Mouse (Mus musculus) liver (tissue): ENCODE measurements around the gene Zfp592.
"Not testable (repeated sequence)": the region's sequence is repeated elsewhere in the genome, so short reads cannot be mapped to it uniquely, and the experiment has no call there.

Experiments
- DNase-seq: peaks from one replicate; pipeline ENCODE4 v3.0.0-alpha.2; 2020; ENCODE audit warnings: mixed read lengths

Gene Zfp592

DNA sequence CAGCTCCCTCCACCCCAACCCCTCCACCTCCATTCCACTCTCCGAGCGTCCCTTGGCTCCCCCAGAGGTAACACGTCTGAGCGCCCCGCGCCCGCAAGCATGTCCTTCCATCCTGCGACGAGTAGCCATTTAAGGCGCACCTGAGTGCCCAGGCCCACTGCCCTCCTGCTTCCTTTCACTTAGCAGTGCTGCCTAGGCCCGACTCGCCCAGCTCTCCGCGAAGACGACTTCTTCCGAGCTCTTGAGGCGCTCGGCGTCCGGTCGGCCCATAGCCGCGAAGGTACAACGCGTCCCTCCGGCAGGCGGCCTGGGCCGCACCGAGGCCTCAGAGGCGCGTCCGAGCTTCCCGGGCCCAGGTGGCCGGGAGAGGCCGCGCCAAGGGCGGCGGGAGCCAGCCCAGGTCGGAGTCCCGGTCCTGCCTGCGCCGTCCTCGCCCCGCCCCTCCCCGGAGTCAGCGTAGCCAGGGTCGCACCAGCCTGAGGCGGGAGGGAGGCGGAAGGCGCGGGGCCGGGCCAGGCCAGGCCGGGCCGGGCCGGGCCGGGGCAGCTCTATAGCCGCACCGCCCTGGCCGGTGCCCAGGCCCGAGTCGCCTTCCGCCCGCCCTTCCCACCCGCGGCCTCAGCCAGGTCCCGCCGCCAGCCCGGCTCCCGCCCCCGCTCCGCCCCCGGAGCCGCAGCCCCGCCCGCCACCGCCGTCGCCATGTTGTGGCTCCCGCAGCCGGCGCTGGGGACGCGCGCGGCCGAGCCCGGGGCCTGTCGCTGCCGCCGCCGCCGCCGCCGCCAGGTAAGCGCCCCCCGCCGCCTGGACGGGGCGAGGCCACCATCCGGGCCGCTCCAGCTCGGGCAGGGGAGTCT, at the start of gene Zfp592:
TSS of gene Zfp592 (plus strand) at position 702 of the 854 bp plus-strand sequence.
- peak; percentile 93 for DNase-seq

DNA sequence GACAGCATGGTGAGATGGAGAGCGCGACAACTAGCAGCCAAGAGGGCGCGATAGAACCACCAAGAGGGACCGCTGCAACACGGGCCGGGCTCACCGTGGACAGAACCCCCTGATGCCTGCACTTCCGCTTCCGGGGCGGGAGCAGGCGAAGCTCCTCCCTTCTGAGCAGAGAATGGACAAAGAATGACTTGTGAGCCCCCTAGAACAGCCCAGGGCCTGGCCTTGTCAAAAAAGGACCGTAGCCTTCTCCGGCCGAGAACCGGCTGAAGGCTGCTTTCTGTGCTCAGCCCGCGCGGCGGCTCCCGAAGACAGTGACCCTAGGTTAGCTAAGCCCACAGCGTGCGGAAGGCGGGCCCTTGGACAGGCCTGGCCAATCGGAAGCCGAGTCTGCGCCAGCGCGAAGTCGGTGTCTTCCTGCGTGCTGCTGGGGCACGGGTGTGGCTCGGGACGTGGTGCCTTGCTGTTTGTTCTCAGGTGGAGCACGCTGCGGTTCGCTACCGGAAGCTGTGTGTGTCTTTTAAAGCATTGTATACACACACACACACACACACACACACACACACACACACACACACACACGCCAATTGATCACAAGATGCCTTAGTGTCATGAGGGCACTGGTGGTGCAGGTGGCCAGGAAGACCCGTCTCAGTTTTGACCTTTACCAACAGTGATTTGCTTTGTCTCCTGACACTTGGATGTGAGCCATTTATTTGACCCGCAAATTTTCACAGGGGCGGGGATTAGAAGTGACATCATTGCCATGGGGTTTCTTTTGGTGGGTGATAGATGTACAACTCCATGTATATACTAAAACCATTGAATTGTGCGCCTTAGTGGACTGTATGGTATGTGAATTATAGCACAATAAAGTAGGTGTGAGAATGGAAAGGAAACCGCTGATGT, 45.8 kb upstream of the Zfp592 start, which contains the start of gene Sec11a:
TSS of gene Sec11a (minus strand) at position 336 of the 906 bp plus-strand sequence.
- peak; percentile 94 for DNase-seq

DNA sequence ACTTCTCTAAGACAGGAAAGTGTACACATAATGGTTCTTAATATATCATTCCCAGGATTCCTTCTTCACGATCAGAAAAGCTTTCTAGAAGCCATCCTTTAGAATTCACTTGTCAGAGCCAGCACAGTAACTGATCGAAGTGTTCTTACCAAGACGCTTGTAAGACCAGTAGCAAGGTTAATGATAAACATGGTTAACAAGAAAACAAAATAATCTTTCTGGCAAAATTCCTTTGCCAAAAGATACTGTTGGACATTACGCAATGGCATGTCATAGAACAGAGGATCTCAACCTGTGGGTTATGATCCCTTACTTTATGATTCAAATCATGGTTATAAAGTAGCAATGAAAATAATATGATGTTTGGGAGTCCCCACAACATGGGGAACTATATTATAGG, 42.0 kb upstream of the Zfp592 start:
- DNase-seq: no peak

DNA sequence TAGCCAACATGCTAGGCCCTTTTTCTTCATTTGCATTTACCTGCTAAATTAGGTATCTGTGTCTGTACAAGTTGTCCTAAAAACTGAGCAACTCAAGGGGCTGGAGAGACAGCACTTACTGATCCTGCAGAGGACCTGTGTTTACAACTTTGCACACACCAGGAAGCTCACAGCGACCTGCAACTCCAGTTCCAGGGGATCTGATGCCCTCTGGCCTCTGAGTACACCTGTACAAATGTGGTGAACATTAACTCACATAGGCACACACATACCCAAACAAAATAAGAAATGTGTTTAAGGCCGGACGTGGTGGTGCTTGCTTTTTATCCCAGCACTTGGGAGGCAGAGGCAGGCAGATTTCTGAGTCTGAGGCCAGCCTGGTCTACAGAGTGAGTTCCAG, 41.3 kb upstream of the Zfp592 start:
- no peak for DNase-seq

DNA sequence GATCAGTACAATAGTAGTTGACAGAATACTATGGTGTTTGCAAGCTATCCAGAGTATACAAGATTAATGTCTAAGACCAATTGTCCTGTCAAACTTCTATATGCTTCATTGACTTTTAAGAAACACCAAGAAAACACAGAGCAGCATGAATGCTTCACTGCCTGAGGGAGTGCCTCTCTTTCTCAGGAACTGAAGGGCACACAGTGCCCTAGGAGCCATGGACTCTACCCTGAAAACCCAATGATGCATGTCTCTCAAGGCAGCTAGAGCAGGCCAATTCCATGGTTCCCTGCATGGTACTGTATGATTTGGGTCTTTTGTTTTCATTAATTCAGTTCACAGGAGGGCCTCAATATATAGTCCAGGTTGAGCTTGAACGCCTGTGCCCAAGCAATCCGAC, 39.2 kb upstream of the Zfp592 start:
- DNase-seq: no peak

DNA sequence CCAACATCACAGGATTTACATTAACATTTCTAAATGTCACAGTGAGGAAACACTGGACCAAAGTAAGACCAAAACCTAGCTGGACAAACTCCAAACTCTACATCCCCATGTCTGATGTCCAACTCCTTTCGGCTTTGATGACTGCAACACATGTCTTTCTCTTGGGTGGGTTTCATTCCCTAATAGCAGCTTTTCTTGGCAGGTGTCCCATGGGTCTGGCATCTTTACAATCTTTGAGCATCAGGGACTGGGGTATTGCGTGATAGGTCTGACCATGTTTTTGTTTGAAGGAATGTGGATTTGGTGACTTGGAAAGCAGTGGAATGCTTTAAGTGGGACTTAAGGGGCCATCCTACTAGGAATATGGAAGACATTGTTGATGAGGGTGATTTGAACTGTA, 36.6 kb upstream of the Zfp592 start:
- no peak for DNase-seq

DNA sequence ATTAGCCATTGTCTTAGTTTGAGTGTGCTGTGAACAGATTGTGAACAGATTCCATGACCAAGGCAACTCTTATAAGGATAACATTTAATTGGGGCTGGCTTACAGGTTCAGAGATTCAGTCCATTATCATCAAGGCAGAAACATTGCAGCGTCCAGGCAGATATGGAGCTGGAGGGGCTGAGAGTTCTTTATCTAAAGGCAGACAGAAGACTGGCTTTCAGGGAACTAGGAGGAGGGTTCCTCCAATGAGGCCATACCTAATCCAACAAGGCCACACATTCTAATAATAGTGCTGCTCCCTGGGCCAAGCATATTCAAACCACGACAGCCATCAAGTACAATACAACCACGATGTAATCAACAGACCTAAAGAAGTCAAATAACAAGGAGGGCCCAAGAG, 34.5 kb upstream of the Zfp592 start:
- no peak for DNase-seq

DNA sequence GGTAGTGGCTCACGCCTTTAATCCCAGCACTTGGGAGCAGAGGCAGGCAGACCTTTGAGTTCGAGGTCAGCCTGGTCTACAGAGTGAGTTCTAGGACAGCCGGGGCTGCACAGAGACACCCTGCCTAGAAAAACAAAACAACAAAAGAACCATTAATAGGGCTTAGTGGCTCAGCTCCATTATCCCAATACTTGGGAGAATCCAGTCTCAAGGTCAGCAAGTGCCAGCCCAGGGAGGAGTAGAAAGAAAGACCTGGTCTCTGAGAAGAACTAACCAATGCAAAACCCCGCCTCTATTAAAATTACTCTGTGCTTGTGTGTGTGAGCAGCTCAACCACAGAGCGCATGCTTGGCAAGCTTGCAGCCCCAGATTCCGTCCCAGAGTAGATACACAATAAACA, 30.7 kb upstream of the Zfp592 start:
- DNase-seq: no peak

DNA sequence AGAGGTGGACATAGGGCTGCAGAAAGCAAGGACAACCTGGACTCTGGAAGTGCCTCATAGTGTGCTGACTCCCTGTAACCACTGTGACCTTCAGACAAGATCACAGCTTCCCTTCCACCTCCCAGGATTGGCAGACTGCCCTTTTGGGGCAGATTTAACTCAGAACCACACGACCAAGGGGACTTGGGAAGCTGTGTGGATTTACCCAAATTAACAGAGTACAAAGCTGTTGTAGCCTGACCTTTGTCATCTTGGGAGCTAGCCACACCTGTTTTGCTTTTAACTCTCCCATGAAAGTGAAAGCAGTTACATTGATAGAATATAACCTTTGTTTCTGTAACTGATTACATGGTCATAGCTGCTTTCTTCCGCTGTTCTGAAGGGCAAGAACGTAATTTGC, 22.6 kb upstream of the Zfp592 start:
- DNase-seq: no peak

DNA sequence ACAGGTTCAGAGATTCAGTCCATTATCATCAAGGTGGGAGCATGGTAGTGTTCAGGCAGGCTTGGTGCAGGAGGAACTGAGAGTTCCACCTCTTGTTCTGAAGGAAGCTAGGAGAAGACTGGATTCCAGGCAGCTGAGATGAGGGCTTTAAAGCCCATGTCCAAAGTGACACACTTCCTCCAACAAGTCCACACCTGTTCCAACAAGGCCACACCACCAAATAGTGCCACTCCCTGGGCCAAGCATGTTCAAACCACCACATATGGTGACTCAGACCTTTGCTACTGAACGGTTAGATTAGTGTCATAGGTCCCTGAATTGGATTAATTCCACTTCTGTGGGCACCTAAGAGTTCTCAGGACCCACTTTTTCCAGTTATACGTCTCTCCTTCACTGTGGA, 22.1 kb upstream of the Zfp592 start:
- no peak for DNase-seq

DNA sequence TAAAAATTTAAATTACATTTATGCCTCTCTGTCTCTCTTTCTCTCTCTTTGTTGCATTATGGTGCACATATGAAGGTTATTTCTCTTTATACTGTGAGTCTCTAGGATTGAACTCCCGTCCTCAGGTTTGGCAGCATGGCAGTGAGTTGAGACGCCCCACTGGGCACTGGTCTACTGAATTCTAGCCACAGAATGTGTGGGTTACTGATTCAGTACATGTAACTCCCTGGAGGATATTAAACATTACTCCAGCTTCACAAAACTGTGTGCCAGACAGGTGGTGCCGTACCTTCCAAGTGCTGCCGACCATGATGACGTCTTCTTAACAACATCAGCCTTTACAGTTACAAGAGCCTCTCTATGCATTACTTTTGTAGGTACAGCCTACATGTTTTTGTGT, 21.4 kb upstream of the Zfp592 start:
- DNase-seq: no peak

DNA sequence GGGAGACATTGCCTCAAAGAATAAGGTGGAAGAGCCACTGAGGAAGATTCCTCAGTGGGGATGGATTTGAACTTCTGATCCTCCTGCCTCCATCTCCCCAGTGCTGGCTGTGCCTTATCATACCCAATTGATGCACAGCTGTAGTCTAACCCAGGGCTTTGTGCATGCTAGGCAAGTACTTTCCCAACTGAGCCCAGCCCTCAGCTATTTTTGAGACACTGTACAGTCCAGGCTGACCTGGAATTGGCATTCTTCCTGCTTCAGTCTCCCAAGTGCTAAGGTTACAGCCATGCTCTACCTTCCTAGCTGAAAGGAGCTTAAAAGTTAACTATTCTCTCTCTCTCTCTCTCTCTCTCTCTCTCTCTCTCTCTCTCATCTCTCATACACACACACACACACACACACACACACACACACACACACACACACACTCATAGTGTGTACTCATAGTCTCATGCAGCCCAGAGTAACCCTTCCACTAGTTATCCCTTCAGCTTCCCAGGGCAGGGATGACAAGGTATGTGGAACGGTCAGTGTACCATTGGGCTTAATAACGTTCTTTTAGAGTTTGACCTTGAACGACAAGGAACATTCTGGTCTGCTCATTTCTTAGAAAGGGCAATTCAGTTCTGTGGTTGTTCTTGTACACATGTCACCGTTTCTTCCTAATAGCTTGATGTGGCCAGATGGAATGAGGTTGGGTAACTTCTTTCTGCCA, 20.4 kb upstream of the Zfp592 start:
- not testable (repeated sequence) for DNase-seq

DNA sequence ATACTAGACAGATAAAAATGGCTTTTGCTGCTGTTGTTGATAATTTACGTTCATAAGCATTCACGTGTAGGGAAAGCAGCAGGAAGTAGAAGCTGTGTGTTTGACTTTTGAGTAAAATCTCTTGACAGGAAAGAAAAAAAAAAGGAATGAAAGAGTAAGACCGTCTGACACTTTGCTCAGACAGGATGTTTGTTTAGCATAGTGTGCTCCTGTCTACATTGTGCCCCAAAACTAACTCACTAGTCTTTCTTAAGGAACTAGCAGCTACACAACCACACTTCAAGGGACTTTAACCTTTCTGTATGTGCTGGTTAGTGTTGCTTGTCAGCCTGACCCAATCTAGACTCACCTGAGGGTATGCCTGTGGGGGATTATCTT, 19.9 kb upstream of the Zfp592 start:
- not testable (repeated sequence) for DNase-seq

DNA sequence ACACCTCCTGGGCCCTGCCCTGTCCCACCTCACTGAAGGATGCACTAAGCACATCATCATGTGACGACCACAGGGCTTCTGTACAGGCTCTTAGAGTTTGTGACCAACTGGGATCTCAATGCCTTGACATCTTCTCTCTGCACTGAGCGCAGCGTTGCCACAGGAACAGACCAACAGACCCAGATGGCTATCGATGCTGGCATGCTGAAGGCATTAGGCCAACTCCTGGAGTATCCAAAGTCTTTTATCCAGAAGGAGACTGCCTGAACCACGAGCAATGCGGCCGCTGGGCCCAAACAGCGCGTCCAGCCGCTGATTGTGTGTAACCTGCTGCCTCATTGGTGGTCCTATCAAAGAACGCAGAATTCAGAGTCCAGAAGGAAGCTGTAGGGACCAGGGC, 12.9 kb upstream of the Zfp592 start:
- no peak for DNase-seq

DNA sequence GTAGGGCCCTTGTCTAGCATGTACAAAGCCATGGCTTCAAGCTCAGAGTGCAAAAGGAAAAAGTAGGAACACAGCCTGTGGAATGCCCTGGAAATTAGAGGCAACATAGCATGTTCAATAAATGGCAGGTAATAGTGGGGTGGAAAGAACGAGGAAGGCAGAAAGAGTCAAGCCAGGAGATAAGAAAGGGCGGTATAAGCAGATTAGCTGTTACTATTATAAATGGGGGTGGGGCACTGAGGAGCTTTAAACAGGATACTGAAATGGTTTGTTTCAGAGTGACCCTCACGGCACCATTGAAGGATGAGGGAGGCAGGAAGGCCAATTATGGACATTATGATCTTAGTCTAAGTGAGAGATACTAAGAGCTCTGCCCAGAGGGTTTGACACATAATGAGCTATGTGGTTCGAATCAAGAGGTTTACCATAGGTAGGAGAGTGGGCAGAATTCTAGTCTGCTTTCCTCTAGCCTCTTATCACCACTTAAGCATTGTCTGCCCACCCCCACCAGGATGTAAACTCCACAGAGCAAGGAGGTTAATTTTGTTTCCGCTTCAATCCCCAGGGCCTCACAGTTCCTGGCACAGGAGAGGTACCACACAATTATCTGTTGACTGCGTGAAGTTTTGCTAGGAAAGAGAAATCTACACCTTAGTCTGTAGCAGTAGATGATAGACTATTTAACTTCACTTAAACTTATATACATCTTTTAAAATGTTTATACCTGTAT, 6.9 kb upstream of the Zfp592 start:
- peak; percentile 33 for DNase-seq

DNA sequence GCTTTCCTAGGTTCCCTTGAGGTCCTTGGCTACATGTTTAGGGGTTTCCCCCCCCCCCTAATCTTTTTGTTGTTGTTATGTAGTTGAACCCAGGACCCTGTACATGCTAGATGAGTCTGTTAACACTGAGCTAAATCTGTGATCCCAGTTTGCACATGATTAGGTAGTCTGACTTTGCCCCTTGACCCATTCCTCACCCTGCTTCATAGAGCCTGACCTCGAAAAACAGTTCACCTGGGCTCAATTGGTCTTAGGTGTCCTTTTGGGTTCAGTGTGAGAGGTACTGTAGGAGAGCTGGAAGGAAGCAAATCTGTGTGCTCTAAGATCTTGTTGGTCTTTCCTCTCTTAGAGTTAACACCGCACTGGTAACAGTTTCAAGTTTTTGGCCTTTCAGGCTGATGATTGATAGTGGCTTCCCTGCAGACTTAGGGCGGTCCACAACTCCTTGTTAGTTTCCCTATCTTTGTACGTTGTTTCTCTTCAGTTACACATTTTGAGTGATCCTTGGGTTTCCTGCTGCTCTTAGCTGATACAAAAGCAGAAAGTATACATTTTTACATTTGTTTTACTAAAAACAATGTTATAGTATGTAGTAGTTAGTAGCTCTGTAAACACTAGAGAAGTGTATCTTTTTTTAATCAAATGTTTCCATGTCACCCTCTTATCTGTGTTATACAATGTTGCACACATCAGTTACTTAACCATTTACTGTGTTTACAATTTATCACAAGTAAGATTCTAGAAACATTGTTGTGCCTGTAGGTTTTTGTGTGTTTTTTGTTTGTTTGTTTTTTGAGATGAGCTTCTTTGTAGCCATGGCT, 5.5 kb upstream of the Zfp592 start:
- no peak for DNase-seq

DNA sequence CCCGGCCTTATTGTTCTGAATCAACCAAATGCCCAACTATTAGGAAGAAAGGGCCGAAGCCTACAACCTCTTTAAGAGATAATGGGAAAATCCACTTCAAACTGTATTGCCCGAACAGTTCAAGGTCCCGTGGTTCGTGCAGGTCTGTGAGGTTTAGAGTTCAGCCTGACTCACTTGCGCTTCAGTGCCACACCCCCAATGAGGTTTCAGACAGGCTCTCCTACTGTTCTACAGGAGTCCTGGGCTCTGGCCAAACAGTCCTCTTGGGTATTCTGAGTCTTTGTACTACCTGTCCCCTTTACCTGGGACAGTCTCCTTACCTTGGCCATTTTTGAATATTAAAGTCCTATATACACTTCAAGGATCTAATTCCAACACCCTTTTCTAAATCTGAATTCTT, 3.2 kb upstream of the Zfp592 start:
- peak; percentile 19 for DNase-seq

DNA sequence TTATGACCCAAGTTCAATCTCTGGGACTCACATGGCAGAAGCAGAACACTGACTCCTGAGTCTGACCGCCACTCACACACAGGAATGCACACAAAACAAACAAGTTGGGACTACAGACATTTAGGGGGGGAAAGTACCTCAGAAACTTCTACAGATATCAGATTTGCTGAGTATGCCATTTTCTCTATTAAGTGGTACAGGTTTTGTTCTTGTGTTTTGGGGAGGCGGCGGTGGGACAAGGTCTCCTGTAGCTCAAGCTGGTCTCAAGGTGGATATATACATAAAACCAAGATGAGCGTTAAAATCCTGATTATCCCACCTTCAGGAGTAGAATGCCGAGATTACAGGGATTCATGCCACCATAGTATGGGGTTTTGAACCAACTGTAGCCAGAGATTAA, 1.9 kb upstream of the Zfp592 start:
- DNase-seq: no peak

DNA sequence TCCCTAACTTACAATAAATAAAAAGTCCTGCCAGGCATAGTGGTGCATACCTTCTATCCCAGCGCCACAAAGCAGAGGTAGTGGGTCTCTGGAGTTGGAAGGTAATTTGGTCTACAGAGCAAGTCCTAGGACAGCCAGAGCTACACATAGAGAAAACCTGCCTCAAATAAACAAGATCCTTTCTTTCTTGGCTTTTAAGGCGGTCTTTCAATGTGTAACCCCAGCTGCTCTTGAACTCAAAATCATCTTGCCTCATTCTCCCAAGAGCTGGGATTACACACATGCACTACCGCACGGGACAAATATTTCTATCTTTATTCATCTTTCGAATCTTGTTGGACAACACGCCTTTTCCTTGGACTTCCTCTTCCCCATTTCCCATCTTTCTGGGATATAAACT, 1.4 kb upstream of the Zfp592 start:
- no peak for DNase-seq

DNA sequence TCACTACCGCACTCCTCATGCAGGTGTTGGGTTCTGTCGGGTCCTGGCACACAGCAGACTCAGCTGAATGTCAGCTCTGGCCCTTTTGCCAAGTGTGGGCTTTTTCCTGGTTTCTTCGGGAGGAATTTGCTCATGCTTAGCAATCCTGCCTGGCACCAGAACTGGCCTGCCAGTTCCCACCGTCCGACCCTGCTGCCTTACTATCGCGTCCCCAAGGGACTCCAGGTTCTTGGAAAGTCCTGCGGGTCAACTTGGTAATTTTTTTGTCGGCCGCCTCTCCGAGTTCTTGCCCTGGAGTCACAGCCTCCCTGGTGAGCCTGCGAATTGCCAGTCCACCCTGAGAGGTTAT, 876 bp upstream of the Zfp592 start:
- no peak for DNase-seq

DNA sequence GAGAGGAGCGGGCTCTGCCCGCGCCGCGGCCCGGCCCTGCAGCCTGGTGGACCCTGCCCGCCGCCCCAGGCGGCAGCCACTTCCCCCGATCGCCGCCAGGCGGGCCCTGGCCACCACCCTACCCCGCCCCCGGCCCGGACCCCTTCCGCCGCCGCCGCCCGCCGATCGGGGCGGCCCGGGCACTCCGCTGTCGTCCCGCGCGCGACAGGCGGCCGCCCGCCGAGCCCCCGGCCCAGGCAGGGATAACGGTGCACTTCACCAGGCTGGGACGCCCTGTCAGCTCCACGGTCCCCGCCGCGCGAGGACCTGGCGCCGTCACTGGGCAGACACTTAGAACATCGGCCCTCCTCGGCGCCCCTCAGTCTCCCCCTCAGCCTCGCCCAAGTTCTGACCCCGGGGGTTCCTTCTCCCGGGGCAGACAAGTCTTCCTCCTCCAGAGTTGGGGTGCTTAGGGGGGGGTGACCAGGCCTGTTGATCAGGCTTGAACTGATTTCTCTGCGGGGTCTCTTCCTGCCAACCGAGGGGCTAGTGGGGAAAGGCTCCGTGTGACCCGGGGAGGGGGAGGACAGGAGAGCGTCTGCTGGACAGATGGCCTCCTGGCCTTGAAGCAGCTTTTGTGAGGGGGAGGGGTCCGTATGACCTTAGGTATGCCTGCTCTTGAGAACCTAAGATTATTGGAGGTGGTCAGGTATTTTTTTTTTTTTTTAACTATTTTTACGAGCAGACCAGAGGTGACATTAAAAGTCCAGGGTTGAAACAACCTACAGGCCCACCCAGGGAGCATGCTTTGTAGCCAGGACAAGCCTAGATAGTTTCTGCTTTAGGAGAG, 567 bp downstream of the Zfp592 start:
- DNase-seq: no peak
